Mouse (Mus musculus) G1E (cell line): ENCODE measurements around the gene Med12. TPM values are rescaled to one million over a fixed set of nuclear protein-coding genes. Genes with fewer than 3 reads are reported as not detected.

Source experiments
- ATAC-seq: 2 replicates; pipeline ENCODE4 v1.8.0; 2016; ENCODE audit warnings: mild to moderate bottlenecking; ENCODE audit not compliant: insufficient number of reproducible peaks, poor library complexity, low FRiP score, severe bottlenecking; ENCODE audit errors: extremely low read depth
- DNase-seq: peaks from one replicate; pipeline ENCODE4 v3.0.0; 2012; ENCODE audit warnings: low spot score
- H3K27me3 ChIP-seq: 2 replicates; pipeline ENCODE4 v1.6.1; 2012; ENCODE audit warnings: mild to moderate bottlenecking, low read length, inconsistent platforms; ENCODE audit not compliant: insufficient read depth
- H3K36me3 ChIP-seq: replicated peaks from 2 replicates; pipeline ENCODE3; 2012; ENCODE audit warnings: mild to moderate bottlenecking, inconsistent platforms
- H3K4me1 ChIP-seq: 2 replicates; pipeline ENCODE4 v1.6.1; 2012; ENCODE audit warnings: low read depth, low read length, inconsistent platforms, mixed read lengths; ENCODE audit not compliant: insufficient read depth
- H3K4me3 ChIP-seq: 2 replicates; pipeline ENCODE4 v1.5.1; 2012; ENCODE audit warnings: low read depth, mild to moderate bottlenecking, inconsistent platforms, low read length, moderate library complexity, mixed read lengths
- H3K9me3 ChIP-seq: replicated peaks from 2 replicates; pipeline ENCODE4 v1.6.1; 2012; ENCODE audit warnings: inconsistent platforms
- CTCF ChIP-seq: IDR thresholded peaks from 2 replicates; pipeline ENCODE4 v1.5.1; 2012; ENCODE audit warnings: low read depth, low read length, inconsistent platforms, mixed read lengths
- GATA1 ChIP-seq: IDR thresholded peaks from 2 replicates; pipeline ENCODE4 v1.6.1; 2012; ENCODE audit warnings: borderline replicate concordance, low read length, inconsistent platforms, mixed read lengths
- GATA2 ChIP-seq: IDR thresholded peaks from 2 replicates; pipeline ENCODE4 v1.6.1; 2012; ENCODE audit warnings: low read depth, low read length, inconsistent platforms, borderline replicate concordance
- POLR2AphosphoS5 ChIP-seq: IDR thresholded peaks from 2 replicates; pipeline ENCODE4 v1.6.1; 2012; ENCODE audit warnings: low read depth, low read length, inconsistent platforms; ENCODE audit not compliant: insufficient replicate concordance
- TAL1 ChIP-seq: conservative IDR thresholded peaks from 2 replicates; pipeline ENCODE4 v1.6.1; 2012; ENCODE audit warnings: low read depth, low read length, inconsistent platforms, mixed read lengths
- polyA plus RNA-seq: library from polyadenylated mRNA; stranded (reverse); fragments of >175 nt; gene quantifications from 2 replicates; pipeline ENCODE4 v1.2.3, GENCODE M21; 2012
- total RNA-seq, 2 experiments: library from RNA; stranded (forward) in 1 of 2; stranded (reverse) in 1 of 2; fragments of 200-1000 nt in 1 of 2; fragments of >200 nt in 1 of 2; fragmentation: Nextera tagmentation in 1 of 2; gene quantifications; 2 replicates each; pipeline ENCODE4 v1.2.3; 2014 to 2017

Med12 gene
- total RNA-seq (2014; fragmentation: Nextera tagmentation) (106 and 128 TPM in 2 replicates), total RNA-seq (2017) (37.9 and 40.9 TPM in 2 replicates), polyA plus RNA-seq (44.8 and 48.2 TPM in 2 replicates)

- DNase-seq (peak; percentile 75), ATAC-seq (peak; percentile 95)
- Histone ChIP-seq H3K36me3 (peaks cover 44% of the 10 kb centered on the region), H3K4me3 (peak within 1 kb of the TSS; percentile 72), H3K4me1 (peaks cover 18% of the 10 kb centered on the region), H3K27me3 (no peaks in the 10 kb centered on the region), H3K9me3 (no peaks in the 10 kb centered on the region)
- TF ChIP-seq GATA2 (no peak), TAL1 (no peak), GATA1 (no peak)
Observed at GRCm38 (mm10) chrX:101273875-101274738, at the start of gene Med12. Med12 (plus strand) TSS chrX:101274030.

GRCm38 (mm10) chrX:101245011-101245410 lies 28.8 kb upstream of the Med12 start:
- TF ChIP-seq GATA1 (no peak), POLR2AphosphoS5 (no peak), CTCF (no peak)
- no peaks in the 10 kb centered on the region for H3K36me3 ChIP-seq
- no peaks in the 10 kb centered on the region for H3K4me1 ChIP-seq
- DNase-seq (no peak), ATAC-seq (no peak)
- H3K9me3 ChIP-seq: no peaks in the 10 kb centered on the region
- no peaks in the 10 kb centered on the region for H3K27me3 ChIP-seq
- H3K4me3 ChIP-seq: no peak overlapping the region

GRCm38 (mm10) chrX:101253952-101254729 lies 19.7 kb upstream of the Med12 start, which contains the start of gene Foxo4:
Foxo4 (plus strand) TSS chrX:101254528.
- Histone ChIP-seq H3K4me3 (peak within 1 kb of the TSS; percentile 76), H3K4me1 (peaks cover 34% of the 10 kb centered on the region), H3K27me3 (no peaks in the 10 kb centered on the region), H3K36me3 (peaks cover 32% of the 10 kb centered on the region), H3K9me3 (no peaks in the 10 kb centered on the region)
- TF ChIP-seq TAL1 (no peak), GATA2 (no peak), CTCF (no peak), GATA1 (no peak), POLR2AphosphoS5 (no peak)
- DNase-seq (peak; percentile 72), ATAC-seq (peak; percentile 79)

GRCm38 (mm10) chrX:101254740-101255139 lies 19.1 kb upstream of the Med12 start:
- peaks cover 37% of the 10 kb centered on the region for H3K36me3 ChIP-seq
- no peaks in the 10 kb centered on the region for H3K9me3 ChIP-seq
- no peaks in the 10 kb centered on the region for H3K27me3 ChIP-seq
- DNase-seq (no peak), ATAC-seq (no peak)
- H3K4me3 ChIP-seq: peak overlapping the region; percentile 76
- H3K4me1 ChIP-seq: peaks cover 39% of the 10 kb centered on the region
- no peak for TF ChIP-seq POLR2AphosphoS5

- Histone ChIP-seq H3K27me3 (no peaks in the 10 kb centered on the region), H3K4me1 (peaks cover 54% of the 10 kb centered on the region), H3K36me3 (peaks cover 37% of the 10 kb centered on the region), H3K4me3 (no peak overlapping the region; the same call in 1 of the 2 replicates), H3K9me3 (no peaks in the 10 kb centered on the region)
- DNase-seq (no peak), ATAC-seq (no peak)
- no peak for TF ChIP-seq TAL1
- TF ChIP-seq GATA2: no peak
- no peak for TF ChIP-seq GATA1
- TF ChIP-seq CTCF: no peak
- TF ChIP-seq POLR2AphosphoS5: no peak
Observed at GRCm38 (mm10) chrX:101256603-101257002, 17.2 kb upstream of the Med12 start.

GRCm38 (mm10) chrX:101260441-101261325 lies 13.1 kb upstream of the Med12 start:
- Histone ChIP-seq H3K4me3 (peak overlapping the region; percentile 54; the same call in 1 of the 2 replicates), H3K9me3 (no peaks in the 10 kb centered on the region), H3K36me3 (peaks cover 37% of the 10 kb centered on the region), H3K27me3 (no peaks in the 10 kb centered on the region), H3K4me1 (peaks cover 74% of the 10 kb centered on the region)
- TF ChIP-seq TAL1: no peak
- TF ChIP-seq GATA2: no peak
- TF ChIP-seq GATA1: no peak
- no peak for TF ChIP-seq CTCF
- peak; percentile 69 for ATAC-seq
- peak; percentile 39 for DNase-seq
